Comparison of ENCODE assay signal across 9 mouse cellular contexts in the genomic region with DNA sequence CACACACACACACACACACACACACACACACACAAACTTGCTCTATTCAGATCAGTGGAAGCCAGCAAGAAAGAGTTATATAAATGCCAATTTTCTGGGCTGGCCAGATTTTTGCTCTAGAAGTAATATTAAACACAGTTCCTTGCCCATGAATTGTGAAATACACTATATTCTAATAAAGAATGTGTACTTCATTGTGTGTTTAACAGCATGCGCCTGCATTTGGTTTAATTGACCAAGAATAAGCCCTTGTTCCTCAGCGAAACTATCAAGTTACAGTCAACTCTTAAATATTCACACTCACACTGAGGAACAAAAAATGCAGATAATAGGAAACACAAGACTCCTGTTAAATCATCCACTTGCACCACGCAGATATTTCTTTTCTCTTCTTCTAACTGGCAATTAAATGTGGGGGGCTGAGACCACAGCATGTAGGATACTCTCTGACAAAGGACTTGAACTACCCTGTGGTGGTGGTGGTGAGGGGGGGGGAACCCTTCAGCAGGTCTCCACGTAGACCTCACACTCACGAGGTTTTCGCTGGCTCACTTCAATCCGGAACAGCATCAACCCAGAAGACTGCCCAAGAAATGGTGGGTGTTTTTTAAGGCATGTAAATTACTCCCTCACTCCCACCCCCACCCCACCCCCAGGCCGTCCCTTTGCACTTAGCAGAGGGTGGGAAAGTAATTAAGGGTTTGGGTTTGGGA.
DNase-seq lines count a peak whose midpoint lies in the region; ATAC-seq and TF ChIP-seq lines count a peak whose summit lies in the region.
"Had no signal": no experiment of that assay in that cellular context is flagged by ENCODE, and none has a peak within 500 bp of the region (broad histone marks: within the 10 kb centered on the region; RNA-seq: fewer than 3 reads in every experiment).

No protein-coding gene starts in this region.

- 8% methylated on average over 8 of the region's 8 CpGs for WGBS in neural tube, embryonic 11.5 days
- WGBS in forebrain, embryonic 16.5 days, result 4% methylated on average over 8 of the region's 8 CpGs
- WGBS in limb, embryonic 15.5 days, result 16% methylated on average over 8 of the region's 8 CpGs
- 73% methylated on average over 8 of the region's 8 CpGs for WGBS in kidney, adult 2 months

- no peak for TF ChIP-seq CTCF in kidney, adult 2 months (conservative IDR thresholded peaks at IDR 0.05; ENCODE audit: insufficient read depth, insufficient read length, low read depth, low read length)

- H3K4me2 ChIP-seq in neural tube, embryonic 11.5 days (ENCODE audit: low read depth), result 0 out of 2 replicates have a peak overlapping the region, but pooled peaks have one; percentile 10
- H3K4me2 ChIP-seq in forebrain, embryonic 16.5 days (ENCODE audit: low read length), result peak overlapping the region; percentile 40
- H3K4me2 ChIP-seq in limb, embryonic 15.5 days, result peak overlapping the region; percentile 83

- no peaks in the 10 kb centered on the region for H3K27me3 ChIP-seq in neural tube, embryonic 11.5 days (ENCODE audit: control insufficient read depth, insufficient read depth, low read length)
- H3K27me3 ChIP-seq in forebrain, embryonic 16.5 days (replicated peaks; ENCODE audit: control insufficient read depth, insufficient read depth, low read length), result no peaks in the 10 kb centered on the region
- peaks cover 4% of the 10 kb centered on the region; the same call in 1 of the 2 replicates for H3K27me3 ChIP-seq in limb, embryonic 15.5 days
- H3K27me3 ChIP-seq in kidney, adult 2 months (replicated peaks; ENCODE audit: control insufficient read depth, insufficient read depth, low read length), result no peaks in the 10 kb centered on the region

- H3K36me3 ChIP-seq in neural tube, embryonic 11.5 days (ENCODE audit: control insufficient read depth, insufficient read depth, low read length), result no peaks in the 10 kb centered on the region
- H3K36me3 ChIP-seq in forebrain, embryonic 16.5 days (ENCODE audit: control insufficient read depth, insufficient read depth), result no peaks in the 10 kb centered on the region
- no peaks in the 10 kb centered on the region for H3K36me3 ChIP-seq in limb, embryonic 15.5 days
- no peaks in the 10 kb centered on the region for H3K36me3 ChIP-seq in kidney, adult 2 months (ENCODE audit: control insufficient read depth, insufficient read depth, low read length)

- H3K4me1 ChIP-seq in neural tube, embryonic 11.5 days (ENCODE audit: control insufficient read depth, insufficient read depth, low read length), result peaks cover 42% of the 10 kb centered on the region
- peaks cover 56% of the 10 kb centered on the region for H3K4me1 ChIP-seq in forebrain, embryonic 16.5 days (replicated peaks; ENCODE audit: control insufficient read depth, insufficient read depth, low read length)
- peaks cover 63% of the 10 kb centered on the region for H3K4me1 ChIP-seq in limb, embryonic 15.5 days
- H3K4me1 ChIP-seq in kidney, adult 2 months (ENCODE audit: control insufficient read depth, insufficient read depth, low read length), result no peaks in the 10 kb centered on the region

- H3K4me3 ChIP-seq in neural tube, embryonic 11.5 days (ENCODE audit: low read depth, low read length), result no peak overlapping the region
- H3K4me3 ChIP-seq in forebrain, embryonic 16.5 days (replicated peaks; ENCODE audit: low read length), result no peak overlapping the region; the same call in 1 of the 2 replicates
- 0 out of 2 replicates have a peak overlapping the region, but pooled peaks have one; percentile 79 for H3K4me3 ChIP-seq in limb, embryonic 15.5 days
- H3K4me3 ChIP-seq in kidney, adult 2 months (ENCODE audit: insufficient read depth, low read depth, low read length), result no peak overlapping the region

- no peak; the same call in 1 of the 2 replicates for ATAC-seq in neural tube, embryonic 11.5 days (ENCODE audit: insufficient read depth, low FRiP score, low TSS enrichment)
- no peak; the same call in 1 of the 2 replicates for ATAC-seq in forebrain, embryonic 16.5 days
- no peak for ATAC-seq in limb, embryonic 15.5 days (ENCODE audit: insufficient number of reproducible peaks, low FRiP score, low TSS enrichment, low read depth)
- ATAC-seq in activated CD4-positive, CD25-positive, alpha-beta regulatory T cell, adult 4 months, result no peak

- H3K27ac ChIP-seq in neural tube, embryonic 11.5 days (ENCODE audit: low read depth, low read length), result no peak overlapping the region
- peak overlapping the region; percentile 12; the same call in 1 of the 2 replicates for H3K27ac ChIP-seq in forebrain, embryonic 16.5 days (ENCODE audit: low read length)
- H3K27ac ChIP-seq in limb, embryonic 15.5 days, result peak overlapping the region; percentile 50; the same call in 1 of the 2 replicates
- H3K27ac ChIP-seq in kidney, adult 2 months (ENCODE audit: insufficient read depth, low read depth, low read length), result no peak overlapping the region

- no peak for TF ChIP-seq POLR2A in kidney, adult 2 months (IDR thresholded peaks at IDR 0.05; ENCODE audit: low read depth, low read length)

- H3K9ac ChIP-seq in neural tube, embryonic 11.5 days (ENCODE audit: low read length), result no peak overlapping the region
- H3K9ac ChIP-seq in forebrain, embryonic 16.5 days (replicated peaks; ENCODE audit: low read depth, low read length), result 0 out of 2 replicates have a peak overlapping the region, but pooled peaks have one; percentile 1
- no peak overlapping the region for H3K9ac ChIP-seq in limb, embryonic 15.5 days

- no peaks in the 10 kb centered on the region for H3K9me3 ChIP-seq in neural tube, embryonic 11.5 days (ENCODE audit: control insufficient read depth, low read length)
- no peaks in the 10 kb centered on the region for H3K9me3 ChIP-seq in forebrain, embryonic 16.5 days (ENCODE audit: control insufficient read depth, low read length)
- H3K9me3 ChIP-seq in limb, embryonic 15.5 days, result no peaks in the 10 kb centered on the region

- no peak for DNase-seq in neural tube, embryonic 11.5 days (ENCODE audit: low spot score)
- no peak for DNase-seq in neural tube, embryonic 10.5 days (ENCODE audit: extremely low spot score, low spot score)
- DNase-seq in spleen, adult 12 weeks (ENCODE audit: low spot score), result no peak
- DNase-seq in kidney, adult 2 months, result no peak
- DNase-seq: right cerebral cortex, postnatal 14 days; thymus, postnatal 25 days had no signal

Comparison
In these comparisons a context has a peak if more than half of its experiments do, and no peak if none do; other contexts are left out.
1. H3K27ac ChIP-seq: peak in forebrain, embryonic 16.5 days (single experiment) and limb, embryonic 15.5 days (single experiment); none in neural tube, embryonic 11.5 days (single experiment) and kidney, adult 2 months (single experiment).
2. H3K4me2 ChIP-seq: peak in every context shown above with its lines; median percentile 83 in limb, embryonic 15.5 days; 40 in forebrain, embryonic 16.5 days; 10 in neural tube, embryonic 11.5 days.